Mouse (Mus musculus): ENCODE measurements around the gene Tmem79.

DNA sequence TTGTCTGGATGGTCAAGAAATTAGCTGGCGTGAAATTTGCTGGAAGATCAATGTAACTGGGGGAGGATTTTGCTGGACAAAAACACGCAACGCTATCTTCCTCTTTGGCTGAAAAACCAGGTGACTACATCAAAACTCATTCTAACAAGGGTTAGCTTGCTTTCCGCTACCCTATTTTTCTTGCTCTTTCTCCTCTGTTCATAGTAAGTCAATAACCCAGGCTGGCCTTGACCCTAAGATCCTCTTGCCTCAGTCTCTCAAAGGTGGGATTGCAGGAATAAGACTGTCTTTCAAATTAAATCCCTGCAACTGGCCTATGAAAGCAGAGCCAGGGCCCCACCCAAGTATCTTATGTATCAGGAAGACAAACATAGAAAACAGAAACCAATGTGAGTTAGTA lies 48.8 kb downstream of the Tmem79 start, which contains the start of gene Gm38392:
- TF ChIP-seq TAL1 (conservative IDR thresholded peaks at IDR 0.05; ENCODE audit: low read depth, low read length) (no peak), CTCF (IDR thresholded peaks at IDR 0.05; ENCODE audit: low read depth, low read length) (no peak), POLR2AphosphoS5 (IDR thresholded peaks at IDR 0.05; ENCODE audit: insufficient replicate concordance, low read depth, low read length) (no peak), GATA2 (IDR thresholded peaks at IDR 0.05; ENCODE audit: borderline replicate concordance, low read depth, low read length) (no peak)
